Comparison of ENCODE assay signal across 30 mouse cellular contexts in the genomic region with DNA sequence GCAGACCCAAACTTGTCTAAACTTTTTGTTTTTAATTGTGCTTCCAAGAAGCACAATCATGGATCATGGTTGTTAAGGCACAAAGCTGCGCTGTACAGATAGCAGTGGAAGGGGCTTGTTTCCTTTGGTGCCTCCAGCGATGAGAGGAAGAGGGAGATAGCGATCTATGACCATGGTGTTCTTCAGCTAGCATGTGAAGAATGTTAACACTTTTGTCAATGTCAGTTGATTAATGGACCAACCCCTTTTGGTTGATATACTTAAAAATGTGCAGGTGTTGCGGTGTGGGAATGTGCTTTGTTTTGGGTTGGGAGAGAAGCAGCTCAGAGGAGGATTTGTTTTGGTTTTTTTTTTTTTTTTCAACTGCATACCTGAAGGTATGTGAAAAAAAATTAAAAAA.
DNase-seq lines count a peak whose midpoint lies in the region; ATAC-seq and TF ChIP-seq lines count a peak whose summit lies in the region.
"Had no signal": no experiment of that assay in that cellular context is flagged by ENCODE, and none has a peak within 500 bp of the region (broad histone marks: within the 10 kb centered on the region; RNA-seq: fewer than 3 reads in every experiment).

No protein-coding gene starts in this region.

- no peaks in the 10 kb centered on the region for H3K27me3 ChIP-seq in thymus, adult 2 months (ENCODE audit: control insufficient read depth, insufficient read depth, low read length)
- H3K27me3 ChIP-seq: embryonic facial prominence, embryonic 13.5 days; heart, embryonic 13.5 days; hindbrain, embryonic 15.5 days; limb, embryonic 13.5 days; liver, embryonic 13.5 days; midbrain, embryonic 12.5 days; neural tube, embryonic 13.5 days had no signal

- no peaks in the 10 kb centered on the region for H3K36me3 ChIP-seq in thymus, adult 2 months (ENCODE audit: control insufficient read depth, insufficient read depth, low read length)
- H3K36me3 ChIP-seq: embryonic facial prominence, embryonic 13.5 days; heart, embryonic 13.5 days; hindbrain, embryonic 10.5 days; hindbrain, embryonic 15.5 days; limb, embryonic 13.5 days; liver, embryonic 13.5 days; midbrain, embryonic 12.5 days; neural tube, embryonic 13.5 days had no signal

- 4% methylated on average over 4 of the region's 4 CpGs for WGBS in thymus, adult 2 months

- ATAC-seq in CD4-positive, CD25-positive, alpha-beta regulatory T cell, adult 4 months, result no peak
- ATAC-seq in common myeloid progenitor, adult 5-6 weeks (replicated peaks; ENCODE audit: low read depth, poor library complexity, severe bottlenecking), result 0 out of 2 replicates have a peak, but pooled peaks have one; percentile 42
- ATAC-seq: activated CD4-positive, CD25-positive, alpha-beta regulatory T cell, adult 4 months; forebrain, embryonic 16.5 days; inflammation-experienced regulatory T-cells, adult 6 months had no signal

- no peak for TF ChIP-seq CTCF in thymus, adult 2 months (IDR thresholded peaks at IDR 0.05; ENCODE audit: borderline replicate concordance, control insufficient read depth, extremely low read depth, insufficient read depth, low read length, poor library complexity)

- peak; percentile 38 for DNase-seq in CD4-positive, CD25-positive, alpha-beta regulatory T cell, adult 2 months (ENCODE audit: low read depth, low spot score)
- DNase-seq in thymus, adult 2 months, result peak; percentile 60
- DNase-seq in thymus, postnatal 4 days, result peak; percentile 43
- DNase-seq in liver, result no peak
- no peak for DNase-seq in cerebellum, adult 9-10 months
- DNase-seq: adrenal gland, adult 2 months; cerebellum, adult 2 months; cerebellum, postnatal 36 days; embryo, embryonic 11 days; heart, postnatal 10 days; kidney, adult 11 months; kidney, postnatal 14 days; liver, embryonic 13.5 days; lung, adult 2 months; lung, postnatal 10 days had no signal

- H3K4me3 ChIP-seq in thymus, adult 2 months (ENCODE audit: control insufficient read depth, insufficient read depth, low read length), result no peak overlapping the region
- H3K4me3 ChIP-seq: embryonic facial prominence, embryonic 13.5 days; erythroblast, embryonic 14.5 days; heart, embryonic 13.5 days; hindbrain, embryonic 10.5 days; hindbrain, embryonic 15.5 days; limb, embryonic 13.5 days; liver, embryonic 13.5 days; midbrain, embryonic 12.5 days; myocyte; neural tube, embryonic 13.5 days had no signal

- H3K27ac ChIP-seq in thymus, adult 2 months (ENCODE audit: control insufficient read depth, insufficient read depth, low read length), result peak overlapping the region; percentile 90
- H3K27ac ChIP-seq: embryonic facial prominence, embryonic 13.5 days; heart, embryonic 13.5 days; hindbrain, embryonic 10.5 days; hindbrain, embryonic 15.5 days; limb, embryonic 13.5 days; liver, embryonic 13.5 days; macrophage; midbrain, embryonic 12.5 days; neural tube, embryonic 13.5 days had no signal

- peaks cover 14% of the 10 kb centered on the region for H3K4me1 ChIP-seq in thymus, adult 2 months (replicated peaks; ENCODE audit: control insufficient read depth, insufficient read depth, low read length)
- H3K4me1 ChIP-seq: embryonic facial prominence, embryonic 13.5 days; heart, embryonic 13.5 days; hindbrain, embryonic 10.5 days; hindbrain, embryonic 15.5 days; limb, embryonic 13.5 days; liver, embryonic 13.5 days; midbrain, embryonic 12.5 days; neural tube, embryonic 13.5 days had no signal

- TF ChIP-seq POLR2A in thymus, adult 2 months (IDR thresholded peaks at IDR 0.05; ENCODE audit: control insufficient read depth, extremely low read depth, insufficient read depth, low read length, poor library complexity), result no peak

Comparison
In these comparisons a context has a peak if more than half of its experiments do, and no peak if none do; other contexts are left out.
1. DNase-seq: peak in CD4-positive, CD25-positive, alpha-beta regulatory T cell, adult 2 months (single experiment), thymus, adult 2 months (single experiment) and thymus, postnatal 4 days (single experiment); none in liver (single experiment) and cerebellum, adult 9-10 months (single experiment).